In the genomic region with DNA sequence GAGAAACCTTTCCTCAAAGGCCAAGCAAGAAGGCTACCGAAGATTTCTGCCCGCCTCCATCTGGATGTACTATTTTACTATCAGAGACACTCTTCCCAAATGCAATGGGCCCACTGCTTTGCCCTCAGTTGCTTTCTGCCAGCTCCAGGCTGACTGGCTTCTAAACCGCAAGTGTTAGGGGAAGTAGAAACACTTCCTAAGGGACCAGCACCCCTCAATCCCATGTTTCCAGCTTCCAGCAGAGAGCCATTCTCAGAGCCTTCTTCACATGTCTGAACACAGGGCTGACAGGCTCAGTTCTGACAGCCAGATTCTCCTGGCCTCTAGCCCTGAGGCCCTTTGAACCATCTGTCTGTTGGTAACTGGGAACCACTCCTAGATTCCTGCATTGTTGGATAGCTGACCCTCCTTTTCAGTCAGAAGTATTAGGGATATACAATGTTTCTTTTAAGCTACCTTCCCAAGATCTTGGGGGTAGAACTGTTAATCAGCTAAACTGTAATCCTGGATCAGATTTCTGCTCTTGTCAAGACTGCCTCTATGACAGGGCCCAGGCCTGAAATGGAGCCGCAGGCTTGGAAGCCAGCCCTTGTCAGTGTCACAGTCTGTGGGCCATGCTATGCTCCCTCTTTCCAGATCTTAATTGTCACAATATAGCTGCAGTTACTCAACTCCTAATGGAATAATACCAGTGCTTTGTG, we compare ENCODE assay signal across 11 mouse cellular contexts.
DNase-seq lines count a peak whose midpoint lies in the region; ATAC-seq and TF ChIP-seq lines count a peak whose summit lies in the region.
"Had no signal": no experiment of that assay in that cellular context is flagged by ENCODE, and none has a peak within 500 bp of the region (broad histone marks: within the 10 kb centered on the region; RNA-seq: fewer than 3 reads in every experiment).

No protein-coding gene starts in this region.

- H3K4me3 ChIP-seq in kidney, embryonic 16.5 days (ENCODE audit: low read length): no peak overlapping the region
- no peak overlapping the region for H3K4me3 ChIP-seq in lung, embryonic 15.5 days
- no peak overlapping the region for H3K4me3 ChIP-seq in stomach, postnatal 0 days (ENCODE audit: low read depth, low read length)

- H3K4me1 ChIP-seq in kidney, embryonic 16.5 days (ENCODE audit: insufficient read depth, low read length): no peaks in the 10 kb centered on the region
- peaks cover 8% of the 10 kb centered on the region; the same call in 1 of the 2 replicates for H3K4me1 ChIP-seq in lung, embryonic 15.5 days
- no peaks in the 10 kb centered on the region for H3K4me1 ChIP-seq in stomach, postnatal 0 days (replicated peaks; ENCODE audit: control insufficient read depth, insufficient read depth)

- H3K4me2 ChIP-seq in kidney, embryonic 16.5 days (replicated peaks; ENCODE audit: low read depth, low read length): no peak overlapping the region
- H3K4me2 ChIP-seq in lung, embryonic 15.5 days: no peak overlapping the region
- no peak overlapping the region for H3K4me2 ChIP-seq in stomach, postnatal 0 days (replicated peaks; ENCODE audit: low read depth)

- H3K27me3 ChIP-seq in kidney, embryonic 16.5 days (ENCODE audit: insufficient read depth, low read length): no peaks in the 10 kb centered on the region
- H3K27me3 ChIP-seq in lung, embryonic 15.5 days: no peaks in the 10 kb centered on the region
- H3K27me3 ChIP-seq in stomach, postnatal 0 days (ENCODE audit: control insufficient read depth, insufficient read depth, low read length): no peaks in the 10 kb centered on the region

- TF ChIP-seq POLR2A in brain, embryonic 14.5 days (IDR thresholded peaks at IDR 0.05; ENCODE audit: borderline replicate concordance, extremely low read depth, insufficient read depth, insufficient read length, poor library complexity, severe bottlenecking): no peak

- DNase-seq in kidney, postnatal 36 days: no peak
- DNase-seq in brain, embryonic 14.5 days (ENCODE audit: low read depth): peak; percentile 61
- DNase-seq in cerebellum, postnatal 14 days: peak; percentile 86 to 93
- DNase-seq in adrenal gland, adult (ENCODE audit: inconsistent age in 2 of 2, low spot score in 1 of 2): no peak
- DNase-seq in stomach, postnatal 0 days (ENCODE audit: low spot score): no peak
- DNase-seq: right cerebral cortex, postnatal 25 days; thymus, postnatal 36 days had no signal

- no peak overlapping the region for H3K27ac ChIP-seq in kidney, embryonic 16.5 days (ENCODE audit: low read length)
- no peak overlapping the region for H3K27ac ChIP-seq in lung, embryonic 15.5 days
- H3K27ac ChIP-seq in stomach, postnatal 0 days (replicated peaks): no peak overlapping the region

- WGBS in kidney, embryonic 16.5 days: 80% methylated on average over 4 of the region's 4 CpGs
- 87% methylated on average over 4 of the region's 4 CpGs for WGBS in lung, embryonic 15.5 days
- WGBS in stomach, postnatal 0 days: 77% methylated on average over 4 of the region's 4 CpGs

- no peak for TF ChIP-seq CTCF in brain, embryonic 14.5 days (IDR thresholded peaks at IDR 0.05; ENCODE audit: borderline replicate concordance, extremely low read depth, insufficient read depth, insufficient read length)
- no peak for TF ChIP-seq CTCF in stomach, postnatal 0 days (IDR thresholded peaks at IDR 0.05; ENCODE audit: low read depth)

- H3K9ac ChIP-seq in kidney, embryonic 16.5 days (replicated peaks; ENCODE audit: low read length): no peak overlapping the region
- H3K9ac ChIP-seq in lung, embryonic 15.5 days: no peak overlapping the region
- no peak overlapping the region for H3K9ac ChIP-seq in stomach, postnatal 0 days (ENCODE audit: low read length)

- no peak for TF ChIP-seq EP300 in stomach, postnatal 0 days (optimal IDR thresholded peaks at IDR 0.05)

- ATAC-seq in kidney, embryonic 16.5 days (ENCODE audit: low FRiP score, low TSS enrichment): peak; percentile 67; the same call in 1 of the 2 replicates
- ATAC-seq in lung, embryonic 15.5 days (ENCODE audit: borderline replicate concordance, extremely low read depth, low FRiP score, low TSS enrichment): peak; percentile 67; the same call in 1 of the 2 replicates
- ATAC-seq in stomach, postnatal 0 days (ENCODE audit: low FRiP score, low TSS enrichment): no peak
- ATAC-seq: inflammation-experienced regulatory T-cells, adult 6 months had no signal

- H3K9me3 ChIP-seq in kidney, embryonic 16.5 days (ENCODE audit: low read length): no peaks in the 10 kb centered on the region
- H3K9me3 ChIP-seq in lung, embryonic 15.5 days: no peaks in the 10 kb centered on the region
- H3K9me3 ChIP-seq in stomach, postnatal 0 days (ENCODE audit: control insufficient read depth, low read length): no peaks in the 10 kb centered on the region

- H3K36me3 ChIP-seq in kidney, embryonic 16.5 days (ENCODE audit: insufficient read depth, low read length): no peaks in the 10 kb centered on the region
- no peaks in the 10 kb centered on the region for H3K36me3 ChIP-seq in lung, embryonic 15.5 days
- H3K36me3 ChIP-seq in stomach, postnatal 0 days (ENCODE audit: control insufficient read depth, insufficient read depth, low read length): no peaks in the 10 kb centered on the region
- H3K36me3 ChIP-seq: G1E had no signal

Comparison
In these comparisons a context has a peak if more than half of its experiments do, and no peak if none do; other contexts are left out.
1. DNase-seq: peak in brain, embryonic 14.5 days (single experiment) and cerebellum, postnatal 14 days (2 of 2); none in kidney, postnatal 36 days (0 of 2), adrenal gland, adult (0 of 2) and stomach, postnatal 0 days (single experiment).